Mouse (Mus musculus): ENCODE data around the gene Anp32b.

- no peak for TF ChIP-seq POLR2A (IDR thresholded peaks at IDR 0.05; ENCODE audit: insufficient read depth, low read length)
- TF ChIP-seq CTCF (IDR thresholded peaks at IDR 0.05; ENCODE audit: low read depth, low read length) = no peak
- TF ChIP-seq EP300 (IDR thresholded peaks at IDR 0.05; ENCODE audit: insufficient read depth, low read depth, low read length) = no peak
Measured at GRCm38 (mm10) chr4:46451758-46452480, 1.2 kb downstream of the Anp32b start.

Measured in ES-Bruce4 (cell line).